Mouse (Mus musculus) C2C12 (cell line): ENCODE measurements around the gene Prrt1.

Experiments used
- CEBPB ChIP-seq: IDR thresholded peaks from one replicate; pipeline ENCODE4 v1.6.1; 2011; ENCODE audit warnings: low read depth, mild to moderate bottlenecking, control low read depth, moderate library complexity
- CTCF ChIP-seq: IDR thresholded peaks from one replicate; pipeline ENCODE4 v1.5.1; 2011; ENCODE audit not compliant: control insufficient read depth, insufficient read depth, insufficient read length
- MYOD1 ChIP-seq: IDR thresholded peaks from one replicate; pipeline ENCODE4 v1.6.1; 2011; ENCODE audit warnings: low read depth; ENCODE audit not compliant: control insufficient read depth, insufficient read length

- TF ChIP-seq CTCF (no peak), MYOD1 (no peak), CEBPB (no peak)
Measured at GRCm38 (mm10) chr17:34660259-34660820, 31.0 kb downstream of the Prrt1 start.
